Mouse (Mus musculus) adrenal gland, postnatal 14 days (tissue): ENCODE data around the gene Lpcat2. TPM values are rescaled to one million over a fixed set of nuclear protein-coding genes. Genes with fewer than 3 reads are reported as not detected.
A peak's percentile ranks its signal among the peaks of the same experiment; 100 is the strongest.

Source experiments
- DNase-seq: peaks from one replicate; pipeline ENCODE4 v3.0.0; 2021; ENCODE audit warnings: mixed read lengths
- microRNA-seq, 2 experiments: library from miRNA; unstranded; fragments of <30 nt; microRNA quantifications; one replicate each; pipeline ENCODE4 v1.2.0; 2021
- total RNA-seq: library from RNA; stranded (reverse); gene quantifications from 2 replicates; pipeline ENCODE4 v1.2.3, GENCODE M21; 2021

Gene Lpcat2
- total RNA-seq, 1 experiment from 2014 or later = 2.8 TPM

DNA sequence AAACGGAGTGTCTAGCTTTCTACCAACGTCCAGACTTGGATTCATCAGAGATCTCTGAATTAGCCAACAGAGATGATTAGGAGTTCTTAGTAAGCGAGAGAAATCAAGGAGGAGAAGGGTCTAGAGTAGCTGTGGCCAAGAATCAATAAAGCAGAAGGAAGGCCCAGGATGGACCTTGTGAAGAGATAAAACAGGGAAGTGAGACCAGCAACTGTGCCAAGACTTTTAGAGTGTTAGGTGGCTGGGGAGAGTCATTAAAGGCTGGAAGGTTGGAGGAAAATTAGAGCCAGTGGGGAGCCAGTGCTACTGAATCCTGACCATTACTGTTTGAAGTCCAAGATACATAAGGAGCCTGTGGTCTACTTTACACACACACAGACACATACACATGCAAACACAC, 56.3 kb downstream of the Lpcat2 start:
- DNase-seq = no peak

DNA sequence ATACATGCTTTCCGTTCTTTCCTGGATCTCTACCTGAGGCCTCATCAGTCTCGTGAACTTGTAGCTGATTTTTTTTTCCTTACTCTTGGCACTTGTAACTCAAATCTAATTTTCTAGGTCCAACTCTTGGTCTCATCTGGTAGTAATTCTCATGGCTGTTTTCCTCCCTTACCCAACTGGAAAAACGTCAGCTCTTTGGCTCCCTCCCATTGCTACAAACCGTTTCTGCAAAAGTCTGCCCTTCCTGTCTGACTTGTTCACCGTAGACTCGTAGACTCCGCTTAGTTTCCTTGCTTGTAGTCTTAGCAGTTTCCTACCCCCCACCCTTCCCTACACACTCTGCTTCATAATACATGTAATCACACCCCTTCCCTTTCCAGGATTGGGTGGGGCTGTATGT, 58.3 kb downstream of the Lpcat2 start:
- DNase-seq = no peak

DNA sequence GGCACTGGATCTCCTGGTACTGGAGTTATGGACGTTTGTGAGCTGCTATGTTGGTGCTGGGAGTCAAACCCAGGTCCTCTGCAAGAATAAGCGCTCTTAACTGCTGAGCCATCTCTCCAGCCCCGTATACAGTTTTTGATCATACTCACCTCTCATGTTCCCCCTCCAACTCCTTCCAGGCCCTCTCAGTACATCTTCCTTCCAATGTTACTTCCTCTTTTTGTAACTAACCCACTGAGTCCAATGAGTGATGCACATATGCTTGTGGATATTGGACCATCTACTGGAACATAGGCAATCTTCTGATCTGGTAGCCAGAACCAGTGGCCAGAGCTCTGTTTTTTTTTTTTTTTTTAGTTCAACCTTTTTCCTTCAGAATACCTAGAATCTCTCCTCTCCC, 60.9 kb downstream of the Lpcat2 start:
- DNase-seq = no peak

DNA sequence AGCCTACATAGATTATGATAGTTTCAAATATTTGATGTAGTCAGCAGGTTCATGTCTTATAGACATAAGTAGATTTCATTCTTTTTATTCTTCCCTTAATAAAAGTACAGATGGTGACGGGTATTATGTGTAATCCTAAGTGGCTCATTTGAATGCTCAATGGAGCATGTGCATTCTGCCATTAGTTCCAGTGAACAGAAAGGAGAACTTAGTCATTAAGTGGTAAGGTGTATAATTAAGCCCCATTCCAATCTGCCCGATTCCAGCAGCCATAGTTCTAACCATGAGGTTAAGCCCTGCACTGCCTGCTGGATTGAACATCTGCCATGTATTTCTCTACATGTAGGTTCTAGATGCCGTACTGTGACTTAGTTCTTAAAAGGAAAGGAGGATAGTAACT, 66.6 kb downstream of the Lpcat2 start:
- DNase-seq = no peak

DNA sequence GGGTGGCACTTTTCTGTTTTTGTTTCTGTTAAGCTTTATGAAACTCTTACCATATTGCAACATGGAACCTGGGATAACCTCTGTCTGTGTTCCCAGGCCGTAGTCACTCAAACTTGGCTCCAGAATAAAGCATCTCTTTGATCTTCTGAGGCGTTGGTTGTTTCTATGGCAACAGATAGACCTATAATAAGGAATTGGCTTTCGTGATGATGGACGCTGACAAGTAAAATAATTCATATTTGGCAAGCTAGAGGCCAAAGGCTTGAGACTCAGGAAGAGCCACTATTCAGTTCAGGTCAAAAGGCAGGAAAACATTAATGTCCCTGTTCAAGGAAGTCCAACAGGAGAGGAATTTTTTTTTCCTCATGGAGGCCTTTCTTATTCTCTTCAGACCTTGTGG, 73.8 kb downstream of the Lpcat2 start:
- no peak for DNase-seq

DNA sequence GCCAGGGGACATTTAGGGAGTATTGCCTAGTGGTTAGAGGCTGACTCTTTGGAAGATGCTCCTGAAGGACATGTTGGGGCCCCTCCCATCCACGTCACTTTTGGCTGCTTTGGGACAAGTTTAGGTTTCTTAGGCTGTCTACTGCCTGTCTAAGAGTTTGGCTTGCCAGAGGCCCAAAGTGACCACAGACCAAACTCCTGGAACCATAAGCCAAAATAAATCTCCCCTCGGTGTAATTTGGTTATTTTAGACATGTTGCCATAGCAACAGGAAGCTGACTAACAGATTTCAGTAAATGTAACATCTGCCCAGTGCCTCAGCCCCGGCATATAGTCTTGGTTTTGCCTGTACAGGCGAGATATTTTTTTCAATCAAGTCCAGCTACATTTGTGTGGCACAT, 82.9 kb downstream of the Lpcat2 start:
- DNase-seq = no peak

DNA sequence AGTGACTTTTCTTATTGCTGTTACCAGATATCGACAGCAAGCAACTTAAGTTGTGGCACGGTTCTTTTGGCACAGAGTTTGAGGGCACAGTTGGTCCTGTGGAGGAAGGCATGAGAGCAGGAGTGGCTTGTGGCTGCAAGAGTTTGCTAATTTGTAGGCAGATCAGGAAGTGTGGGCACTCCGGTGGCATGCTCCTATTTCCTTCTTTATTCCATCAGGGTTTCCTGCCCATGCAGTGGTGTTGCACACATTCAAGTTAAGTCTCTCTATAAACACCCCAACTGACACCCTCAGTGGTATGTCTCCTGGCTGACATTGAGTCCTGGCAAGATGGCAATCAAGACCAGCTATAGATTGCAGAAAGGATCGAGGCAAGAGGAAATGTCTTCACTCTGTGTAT, 93.9 kb downstream of the Lpcat2 start:
- no peak for DNase-seq

DNA sequence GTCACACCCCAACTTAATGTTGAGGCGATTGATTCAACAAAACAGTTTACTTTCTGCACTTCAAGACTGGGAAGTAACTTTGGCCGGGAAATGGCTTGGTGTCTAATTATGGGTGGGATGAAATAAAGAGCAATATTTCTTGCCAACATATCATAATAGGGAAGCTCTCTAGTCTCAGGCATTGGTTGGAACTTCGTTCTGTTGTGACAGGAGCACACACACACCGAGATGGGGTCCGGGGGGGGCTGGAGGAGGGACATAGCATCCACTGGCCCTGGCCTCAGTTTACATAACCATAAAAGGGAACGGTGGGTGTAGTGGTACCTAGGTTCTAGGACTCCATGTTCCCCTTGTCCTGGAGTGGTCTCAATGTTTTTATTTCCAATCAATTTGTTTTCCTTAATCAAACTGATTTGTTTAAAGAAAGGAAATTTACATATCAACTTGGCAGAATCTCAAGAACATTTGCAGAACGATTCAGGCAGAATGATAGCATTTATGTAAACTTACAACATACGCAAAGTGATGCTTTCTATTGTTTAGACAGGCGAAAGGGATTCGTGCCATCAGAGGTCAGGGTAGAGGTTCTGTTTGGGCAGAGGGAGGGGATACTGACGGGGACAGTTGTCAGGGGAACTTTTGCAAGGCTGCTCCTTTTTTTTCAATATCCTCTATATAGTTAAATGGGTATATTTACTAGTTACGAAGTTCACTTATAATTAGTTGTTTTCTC, 95.7 kb downstream of the Lpcat2 start:
- no peak for DNase-seq

DNA sequence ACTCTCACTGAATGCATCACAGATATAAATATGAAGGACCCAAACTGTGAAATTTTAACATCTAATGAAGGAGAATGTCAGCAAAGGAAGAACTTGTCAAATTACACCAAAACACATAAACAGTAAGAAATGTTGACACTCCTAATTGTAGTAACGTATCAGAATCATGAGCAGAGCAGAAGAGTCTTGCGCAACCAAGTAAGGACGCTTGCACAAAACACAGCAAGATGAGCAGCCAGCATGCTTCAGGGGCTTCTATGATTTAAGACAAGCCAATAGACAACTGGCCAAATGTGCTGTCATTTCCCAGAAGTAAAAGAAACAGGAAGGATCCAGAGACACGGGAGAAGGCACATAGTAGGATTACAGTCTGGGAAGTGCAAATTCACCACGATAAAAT, 98.9 kb downstream of the Lpcat2 start:
- DNase-seq = no peak

DNA sequence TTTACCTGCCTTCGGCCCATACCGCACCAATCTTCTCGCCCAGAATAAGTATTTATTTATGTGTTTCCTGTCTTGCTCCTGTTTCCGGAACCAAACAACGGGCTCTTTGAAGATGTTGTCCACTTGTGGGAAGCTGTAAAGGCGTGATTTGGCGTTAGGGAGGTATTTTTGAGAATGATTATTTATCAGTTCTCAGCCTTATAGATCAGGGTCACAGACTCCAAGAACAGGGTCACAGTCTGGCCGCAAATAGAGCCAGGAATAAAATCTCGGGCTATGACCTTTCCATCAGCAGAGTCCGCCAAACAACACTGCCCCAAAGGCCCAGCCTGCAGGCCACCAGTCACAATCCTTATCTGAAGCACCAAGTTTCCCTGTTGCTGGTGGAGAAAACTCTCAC, 104.6 kb downstream of the Lpcat2 start, which contains the start of gene Slc6a2:
TSS of gene Slc6a2 (plus strand) at position 301 of the 400 bp plus-strand sequence.
- DNase-seq = no peak

DNA sequence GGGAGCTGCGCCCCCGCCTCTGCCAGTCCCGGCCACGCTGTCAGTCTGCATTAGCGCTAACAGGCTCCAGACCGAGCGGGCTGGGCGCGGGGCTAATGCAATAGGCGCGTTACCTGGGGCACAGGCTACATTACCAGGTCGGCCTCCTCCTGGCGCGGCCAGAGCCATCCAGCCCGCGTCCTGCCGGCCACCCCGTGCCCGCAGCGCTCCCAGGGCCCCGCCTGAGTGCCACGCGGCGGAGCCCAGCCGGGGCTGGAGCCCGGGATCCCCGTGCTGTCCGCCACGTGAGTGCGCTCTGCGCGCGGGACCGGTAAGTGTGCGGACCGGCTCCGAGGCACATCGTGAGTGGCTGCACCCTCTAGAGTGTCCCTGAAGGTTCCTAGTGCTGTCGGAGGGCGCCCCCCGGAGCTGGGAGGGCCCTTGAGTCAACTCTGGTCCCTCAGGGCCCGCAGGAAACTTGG, 105.3 kb downstream of the Lpcat2 start:
- DNase-seq = peak; percentile 52

DNA sequence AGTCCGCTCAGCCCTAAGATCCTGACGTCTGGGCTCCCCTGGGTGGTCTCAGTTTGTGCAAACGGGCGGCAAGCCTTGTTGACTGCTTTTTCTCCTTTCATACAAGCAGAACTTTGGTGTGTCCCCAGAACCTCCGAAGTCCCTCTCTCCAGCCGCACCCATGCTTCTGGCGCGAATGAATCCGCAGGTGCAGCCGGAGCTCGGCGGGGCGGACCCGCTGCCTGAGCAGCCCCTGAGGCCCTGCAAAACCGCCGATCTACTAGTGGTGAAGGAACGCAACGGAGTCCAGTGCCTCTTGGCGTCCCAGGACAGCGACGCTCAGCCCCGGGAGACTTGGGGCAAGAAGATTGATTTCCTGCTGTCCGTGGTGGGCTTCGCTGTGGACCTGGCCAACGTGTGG, 105.9 kb downstream of the Lpcat2 start:
- no peak for DNase-seq

DNA sequence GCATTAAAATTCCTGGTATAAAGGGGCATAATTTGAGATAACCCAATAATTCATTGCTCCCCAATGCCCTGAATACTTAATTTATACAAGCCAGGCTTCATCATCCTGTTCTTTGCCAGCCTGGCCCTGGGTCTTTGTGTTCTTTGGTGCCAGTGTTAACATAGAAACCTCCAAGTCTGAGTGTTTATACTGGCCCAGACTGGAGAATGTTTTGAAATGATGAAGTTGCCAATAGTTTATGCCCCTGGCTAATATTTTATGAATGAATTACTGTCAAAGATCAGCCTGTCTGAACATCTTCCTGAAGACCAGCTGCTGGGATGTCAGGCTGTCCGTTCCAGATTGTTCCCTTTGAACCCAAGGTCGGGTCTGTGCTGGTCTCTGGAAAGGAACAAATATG, 109.4 kb downstream of the Lpcat2 start:
- no peak for DNase-seq

Small RNA genes lying within 50 kb of the gene (microRNA-seq; reads per million reads assigned to microRNA genes)
- gene Gm22151 = 0 reads per million in 2 experiments

Other genes with a start within 250 kb of the Lpcat2 start
- gene Irx6, start 181.1 kb upstream of the Lpcat2 start, total RNA-seq = not detected in 2 replicates
- 50.8 and 60.4 TPM in 2 replicates for gene Mmp2, start 28.0 kb upstream of the Lpcat2 start, total RNA-seq
- gene Capns2, start 46.1 kb downstream of the Lpcat2 start, total RNA-seq = 0.64 TPM in 1 of 2 replicates, not detected in the other
- 11.6 and 33.7 TPM in 2 replicates for gene Slc6a2, start 104.7 kb downstream of the Lpcat2 start, total RNA-seq
- not detected in 2 replicates for gene Ces1a, start 192.9 kb downstream of the Lpcat2 start, total RNA-seq
- gene Ces1b, start 224.7 kb downstream of the Lpcat2 start, total RNA-seq = 0.45 and 8.4 TPM in 2 replicates